Mouse (Mus musculus) spleen, adult 12 weeks (tissue): ENCODE results near the gene Arhgef3.

Experiments
- DNase-seq: peaks from one replicate; pipeline ENCODE4 v3.0.0; 2022; ENCODE audit warnings: low spot score

Arhgef3 gene

DNA sequence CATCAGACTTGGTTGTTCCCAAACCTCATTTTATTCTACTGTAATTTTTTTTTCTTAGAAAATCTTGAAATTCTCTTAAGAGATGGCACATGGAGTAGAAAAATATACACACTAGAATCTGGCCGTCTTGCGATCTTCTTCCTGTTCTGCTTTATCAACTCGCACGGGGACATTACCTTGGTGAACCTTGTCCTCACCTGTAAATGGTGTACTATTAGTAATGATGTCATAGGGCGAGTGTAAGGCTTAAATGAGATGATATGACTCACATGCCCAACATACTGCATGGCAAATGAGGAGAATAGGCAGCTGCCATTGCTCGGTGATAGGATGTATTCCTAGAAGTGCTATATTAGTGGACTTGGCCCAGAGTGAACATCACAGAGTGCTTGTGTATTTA lies 49.9 kb downstream of the Arhgef3 start:
- DNase-seq: no peak

- DNase-seq: no peak
These were observed 52.1 kb downstream of the Arhgef3 start for GRCm38 (mm10) chr14:27166751-27167150.

GRCm38 (mm10) chr14:27167177-27167576 lies 52.5 kb downstream of the Arhgef3 start:
- no peak for DNase-seq

GRCm38 (mm10) chr14:27168387-27168786 lies 53.7 kb downstream of the Arhgef3 start:
- no peak for DNase-seq

DNA sequence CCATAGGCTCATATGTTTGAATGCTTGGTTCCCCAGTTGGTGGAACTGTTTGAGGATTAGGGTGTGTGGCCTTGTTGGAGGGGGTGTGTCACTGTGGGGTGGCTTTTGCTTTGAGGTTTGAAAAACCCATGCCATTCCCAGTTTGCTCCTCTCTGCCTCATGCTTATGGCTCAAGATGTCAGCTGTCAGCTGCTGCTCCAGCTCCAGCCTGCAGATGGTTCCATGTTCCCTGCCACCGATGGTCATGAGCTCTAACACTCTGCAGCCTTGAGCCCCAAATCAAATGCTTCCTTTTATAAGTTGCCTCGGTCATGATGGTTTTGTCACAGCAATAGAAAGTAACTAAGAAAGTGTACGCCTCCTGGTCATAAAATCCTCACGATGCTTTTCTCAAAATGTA lies 54.6 kb downstream of the Arhgef3 start:
- DNase-seq: no peak

DNA sequence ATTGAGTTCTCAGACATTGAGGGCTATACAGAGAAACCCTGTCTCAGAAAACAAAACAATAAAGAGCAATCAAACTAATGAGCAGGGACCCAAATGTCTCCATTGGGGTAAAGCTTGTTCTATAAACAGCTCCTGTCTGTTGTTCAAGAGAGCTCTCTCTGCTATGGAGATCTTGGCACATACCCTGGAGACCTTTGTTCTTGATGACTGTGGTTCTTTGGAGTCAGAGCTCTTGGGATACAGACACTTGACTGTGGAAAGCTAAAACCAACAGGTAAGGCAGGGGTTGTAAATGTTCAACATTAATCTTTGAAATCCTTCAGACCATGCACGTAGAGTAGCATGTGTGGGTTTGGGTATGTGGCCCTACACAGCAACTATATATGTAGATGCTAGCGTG lies 55.7 kb downstream of the Arhgef3 start:
- DNase-seq: no peak

GRCm38 (mm10) chr14:27171175-27171830 lies 56.6 kb downstream of the Arhgef3 start:
- no peak for DNase-seq

DNA sequence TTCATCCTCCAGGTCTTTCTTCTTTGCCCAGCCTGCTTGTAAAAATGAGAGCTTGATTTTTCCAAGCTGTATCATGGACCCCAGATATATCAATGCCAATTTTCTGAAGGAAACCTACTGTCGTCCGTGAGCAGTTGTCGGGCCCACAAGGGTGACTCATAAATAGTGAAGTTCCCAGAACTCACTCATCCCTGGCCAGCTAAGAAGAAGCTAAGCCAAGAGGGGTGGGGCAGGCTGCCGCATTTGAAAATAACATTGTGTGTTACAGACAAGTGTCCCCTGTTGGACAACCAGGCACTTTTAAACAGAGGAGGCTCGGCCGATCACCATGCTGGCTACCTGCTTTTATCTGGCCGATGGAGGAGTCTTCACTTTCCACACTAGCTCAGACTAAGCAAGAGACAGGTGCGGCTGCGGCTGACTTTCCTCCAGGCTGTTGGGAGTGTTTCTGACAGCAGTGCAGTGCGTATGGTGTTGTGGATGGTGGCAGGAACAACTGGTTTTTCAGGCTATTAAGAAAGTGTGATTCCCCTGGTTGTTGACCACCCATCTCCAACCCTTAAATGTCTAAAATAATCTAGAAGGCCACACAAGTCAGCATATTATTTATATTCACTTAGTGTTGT lies 58.6 kb downstream of the Arhgef3 start:
- DNase-seq: no peak

DNA sequence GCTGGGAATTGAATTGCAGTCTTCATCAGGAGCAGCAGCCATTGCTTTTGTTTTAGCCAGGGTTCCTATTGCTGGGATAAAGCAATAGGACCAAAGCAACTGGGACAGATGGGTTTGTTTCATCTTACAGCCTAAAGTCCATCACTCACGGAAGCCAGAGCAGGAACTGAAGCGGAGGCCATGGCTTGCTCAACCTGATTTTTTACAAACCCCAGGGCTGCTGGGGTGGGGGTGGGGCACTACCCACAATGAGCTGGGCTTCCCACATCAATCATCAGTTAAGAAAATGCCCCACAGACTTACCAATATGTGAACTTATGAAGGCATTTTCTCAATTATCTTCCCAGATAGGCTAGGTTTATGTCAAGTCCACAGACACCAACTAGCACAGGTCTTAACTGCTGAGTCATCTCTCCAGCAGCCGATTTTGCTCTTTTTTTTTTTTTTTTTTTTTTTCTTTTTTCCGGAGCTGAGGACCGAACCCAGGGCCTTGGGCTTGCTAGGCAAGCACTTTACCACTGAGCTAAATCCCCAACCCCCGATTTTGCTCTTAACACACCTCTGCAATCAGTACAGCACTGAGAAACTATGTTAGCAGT lies 59.6 kb downstream of the Arhgef3 start:
- DNase-seq: no peak

DNA sequence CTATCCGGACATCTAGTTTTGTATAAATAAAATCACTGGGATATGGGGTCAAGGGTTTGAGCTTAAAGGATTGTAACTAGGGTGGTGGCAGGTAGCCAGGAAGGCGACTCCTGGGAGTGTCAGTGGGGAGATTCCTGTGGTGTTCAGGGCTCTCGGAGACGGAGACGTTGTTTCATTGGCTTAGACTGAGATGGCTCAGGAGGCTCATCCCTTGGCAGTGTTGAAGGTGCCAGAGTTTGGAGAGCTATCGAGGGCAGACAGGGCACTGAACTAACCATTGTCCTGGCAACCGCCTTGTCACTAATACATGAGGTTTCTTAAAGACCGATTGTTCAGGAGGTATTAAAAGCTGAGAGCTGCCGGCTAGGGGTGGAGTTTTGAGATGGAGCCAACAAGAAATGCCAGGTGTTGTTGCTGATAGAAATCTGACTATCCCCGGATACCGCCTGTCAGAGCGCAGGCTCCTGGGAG lies 60.2 kb downstream of the Arhgef3 start:
- DNase-seq: no peak

GRCm38 (mm10) chr14:27175343-27175742 lies 60.6 kb downstream of the Arhgef3 start:
- DNase-seq: no peak

- no peak for DNase-seq
These were observed 63.3 kb downstream of the Arhgef3 start for GRCm38 (mm10) chr14:27177800-27178559.

DNA sequence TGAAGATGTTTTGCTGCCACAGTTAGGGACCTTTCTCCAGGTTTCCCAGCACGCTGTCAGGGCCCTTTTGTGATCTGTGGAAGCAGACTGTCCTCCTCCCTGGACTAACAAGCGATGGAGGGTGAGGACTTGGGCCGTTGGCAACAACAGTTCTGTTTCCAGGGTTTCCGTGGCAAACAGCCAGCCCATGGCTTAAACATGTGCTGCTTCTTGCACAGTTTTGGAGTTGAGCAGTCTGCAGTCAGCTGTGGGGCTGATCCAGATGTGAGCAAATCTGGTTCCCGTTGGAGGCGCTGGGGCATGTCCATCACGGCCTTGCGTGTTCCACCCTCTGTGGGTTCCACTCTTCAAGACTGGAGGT lies 63.8 kb downstream of the Arhgef3 start:
- DNase-seq: no peak

GRCm38 (mm10) chr14:27179771-27180170 lies 65.1 kb downstream of the Arhgef3 start:
- DNase-seq: no peak

GRCm38 (mm10) chr14:27182059-27182458 lies 67.4 kb downstream of the Arhgef3 start:
- no peak for DNase-seq

- no peak for DNase-seq
These were observed 68.1 kb downstream of the Arhgef3 start for GRCm38 (mm10) chr14:27182646-27183438.

DNA sequence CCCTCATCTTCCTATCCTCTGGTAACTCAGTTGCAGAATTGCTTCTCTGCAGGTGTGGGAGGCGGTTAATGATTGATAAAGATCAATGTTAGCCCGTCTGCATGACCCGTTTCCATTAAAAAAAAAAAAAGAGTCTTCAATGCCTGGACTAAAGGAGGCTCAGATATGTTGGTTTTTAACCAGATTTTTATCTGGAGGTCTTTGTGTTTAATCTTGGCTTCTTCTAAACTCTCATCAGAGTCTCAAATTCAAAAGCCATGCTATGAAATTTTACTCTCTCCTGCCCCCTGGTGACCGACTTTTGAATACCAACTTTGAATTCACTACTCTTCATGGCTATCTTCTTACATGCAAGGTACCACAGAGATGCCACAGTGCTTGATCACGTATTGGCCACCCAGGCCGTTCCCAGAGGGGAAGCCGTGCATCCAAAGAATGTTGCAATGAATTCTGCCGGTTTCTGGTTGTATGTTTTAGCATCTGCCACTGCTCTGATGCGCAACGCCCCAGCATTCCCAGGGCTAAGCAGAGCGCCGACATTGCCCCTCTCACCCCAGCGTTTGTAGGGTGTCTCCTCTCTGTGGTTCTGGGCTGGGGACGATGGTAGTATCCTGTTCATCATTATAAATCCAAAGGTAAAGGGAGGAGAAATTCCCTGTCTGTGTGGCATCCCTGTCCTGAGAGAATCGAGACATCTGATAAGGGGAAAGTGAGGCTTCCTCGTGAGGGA lies 69.0 kb downstream of the Arhgef3 start:
- DNase-seq: peak; percentile 6

DNA sequence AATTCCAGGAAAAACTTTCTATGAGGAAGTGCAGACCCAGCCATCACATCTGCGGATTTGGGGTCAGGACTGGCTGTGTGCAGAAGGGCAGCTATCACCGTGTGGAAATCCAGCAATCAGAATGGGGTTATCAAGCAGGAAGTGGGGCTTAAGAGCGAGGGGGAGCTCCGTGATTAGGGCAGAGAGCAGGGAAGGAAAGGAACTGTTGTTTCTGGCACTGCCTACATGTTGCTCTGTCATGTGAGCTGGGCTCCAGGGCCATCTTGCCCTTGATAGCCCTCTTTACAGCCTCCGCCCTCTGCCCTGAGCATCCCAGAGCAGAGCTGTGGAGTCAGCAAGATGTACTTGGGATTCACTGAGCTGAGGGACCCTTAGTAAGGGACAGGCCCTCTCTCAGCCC lies 71.2 kb downstream of the Arhgef3 start:
- DNase-seq: no peak

DNA sequence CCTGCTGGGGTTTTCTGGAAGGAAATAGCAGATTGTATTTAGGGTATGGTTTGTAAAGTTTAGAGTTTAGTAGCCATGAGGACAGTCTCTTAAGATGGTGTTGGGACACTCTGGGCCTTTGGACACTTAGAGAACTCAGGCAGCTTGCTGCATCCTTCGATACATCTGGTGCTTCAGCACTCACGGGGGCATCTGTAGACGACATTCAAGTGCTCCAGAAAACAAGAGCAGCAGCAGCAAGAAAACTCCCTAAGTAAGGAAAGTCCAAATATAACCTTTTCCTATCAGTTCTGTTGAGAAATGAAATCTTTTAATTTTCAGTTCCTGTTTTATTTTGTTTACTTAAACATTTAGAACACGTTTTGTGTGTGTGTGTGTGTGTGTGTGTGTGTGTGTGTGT lies 71.9 kb downstream of the Arhgef3 start:
- no peak for DNase-seq

DNA sequence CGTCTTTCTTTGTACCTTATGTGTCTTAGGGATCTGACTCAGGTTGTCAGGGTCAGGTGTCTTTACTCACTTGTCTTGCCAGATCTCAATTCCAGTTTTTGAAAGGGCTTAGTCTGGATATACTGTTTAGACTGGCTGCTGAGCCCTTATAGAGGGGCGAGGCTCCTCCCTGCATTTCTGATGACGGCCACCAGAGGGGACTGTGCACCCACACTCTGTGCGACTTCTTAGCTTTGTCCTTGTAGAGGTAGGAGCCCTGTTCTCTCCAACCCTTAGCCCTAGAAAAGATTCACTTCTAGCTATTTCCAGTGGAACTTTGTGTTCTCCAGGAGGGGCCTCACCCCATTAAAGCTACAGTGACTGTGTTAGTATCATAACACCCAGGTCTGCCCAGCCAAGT lies 72.3 kb downstream of the Arhgef3 start:
- peak; percentile 41 for DNase-seq

- DNase-seq: no peak
These were observed 73.2 kb downstream of the Arhgef3 start for GRCm38 (mm10) chr14:27187885-27188284.
